Mouse (Mus musculus) midbrain, embryonic 10.5 days (tissue): ENCODE results near the gene Pax5. TPM values are rescaled to one million over a fixed set of nuclear protein-coding genes. Genes with fewer than 3 reads are reported as not detected.

Experiments
- DNase-seq: peaks from one replicate; pipeline ENCODE4 v3.0.0-alpha.2; 2017; ENCODE audit warnings: low spot score
- H3K27ac ChIP-seq: fragments of 300-500 bp; sonication (generic); replicated peaks from 2 replicates; pipeline ENCODE4 v1.5.1; 2016; ENCODE audit warnings: mild to moderate bottlenecking
- H3K27me3 ChIP-seq: fragments of 300-500 bp; sonication (generic); 2 replicates; pipeline ENCODE4 v1.6.1; 2016; ENCODE audit warnings: low read depth, mild to moderate bottlenecking; ENCODE audit not compliant: poor library complexity, severe bottlenecking
- H3K36me3 ChIP-seq: fragments of 300-500 bp; sonication (generic); 2 replicates; pipeline ENCODE4 v1.6.1; 2016; ENCODE audit warnings: mild to moderate bottlenecking, moderate library complexity
- H3K4me1 ChIP-seq: fragments of 300-500 bp; sonication (generic); 2 replicates; pipeline ENCODE4 v1.6.1; 2016
- H3K4me3 ChIP-seq: fragments of 300-500 bp; sonication (generic); 2 replicates; pipeline ENCODE4 v1.5.1; 2016; ENCODE audit warnings: mild to moderate bottlenecking, moderate library complexity
- H3K9me3 ChIP-seq: fragments of 300-500 bp; sonication (generic); replicated peaks from 2 replicates; pipeline ENCODE4 v1.6.1; 2016; ENCODE audit warnings: mild to moderate bottlenecking
- WGBS: fragments of 180-500 bp; shearing (Covaris S2); methylation state at CpG from one replicate; pipeline ENCODE4 v1.1.7; 2016; 5-methylcytosine and 5-hydroxymethylcytosine counted together
- polyA plus RNA-seq: library from polyadenylated mRNA; unstranded; fragments of >200 nt; fragmentation: Nextera tagmentation; extraction: Ambion mirVana; gene quantifications from 2 replicates; pipeline ENCODE4 v1.2.1, GENCODE M21; 2016

The Pax5 gene
- polyA plus RNA-seq, 1 experiment from 2014 or later, result 6.3 TPM

DNA sequence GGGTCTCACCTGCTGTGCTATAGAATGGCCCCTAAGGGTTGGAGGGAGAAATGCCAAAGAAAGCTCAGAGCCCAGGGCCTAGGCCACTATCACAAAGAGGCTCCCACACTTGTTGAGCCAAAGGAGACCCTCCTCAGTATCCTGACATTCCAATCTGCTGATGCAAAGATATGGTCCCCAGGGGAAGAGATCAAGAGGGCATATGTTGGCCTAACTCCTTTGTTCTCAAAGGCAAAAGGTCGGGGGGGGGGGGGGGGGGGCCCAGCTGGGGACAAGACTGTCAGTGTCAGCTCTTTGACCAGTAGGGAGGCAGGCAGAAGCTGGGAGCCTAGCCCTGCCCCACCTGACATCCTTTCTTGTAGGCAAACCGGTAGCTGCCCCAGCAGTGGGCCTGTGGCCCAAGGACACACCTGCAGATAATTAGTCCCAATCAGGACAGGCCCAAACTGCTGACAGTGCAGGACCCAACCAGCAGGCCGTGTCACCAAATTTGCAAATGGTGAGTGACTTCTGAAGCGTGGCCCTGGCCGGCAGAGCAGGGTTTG lies 108.0 kb downstream of the Pax5 start:
- Histone ChIP-seq H3K9me3 (no peaks in the 10 kb centered on the region), H3K4me3 (no peak overlapping the region), H3K27me3 (no peaks in the 10 kb centered on the region), H3K4me1 (peaks cover 33% of the 10 kb centered on the region), H3K27ac (peak overlapping the region; percentile 38; the same call in 1 of the 2 replicates), H3K36me3 (peaks cover 17% of the 10 kb centered on the region)
- peak; percentile 55 for DNase-seq
- 10% methylated on average over 4 of the region's 5 CpGs for WGBS

DNA sequence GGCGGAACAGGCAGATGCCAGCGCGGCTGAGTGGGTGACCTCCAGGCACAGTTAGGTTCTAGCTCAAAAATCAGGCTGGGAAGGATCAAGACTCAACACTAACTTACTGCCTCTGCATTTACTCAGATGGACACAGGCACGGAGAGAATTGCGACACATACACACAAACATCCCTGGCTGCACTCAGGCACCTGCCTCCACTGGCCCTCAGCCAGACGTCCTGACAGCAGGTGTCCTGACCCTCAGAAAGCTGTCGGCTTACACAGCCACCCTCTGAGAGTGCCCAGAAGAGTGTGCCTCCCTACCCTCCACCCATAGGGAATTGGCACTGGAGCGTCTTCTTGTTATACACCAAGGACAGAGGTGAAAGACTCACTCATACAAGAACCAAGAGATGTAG lies 108.9 kb downstream of the Pax5 start:
- H3K27ac ChIP-seq, result peak overlapping the region; percentile 34
- 72% methylated on average over 8 of the region's 8 CpGs for WGBS

DNA sequence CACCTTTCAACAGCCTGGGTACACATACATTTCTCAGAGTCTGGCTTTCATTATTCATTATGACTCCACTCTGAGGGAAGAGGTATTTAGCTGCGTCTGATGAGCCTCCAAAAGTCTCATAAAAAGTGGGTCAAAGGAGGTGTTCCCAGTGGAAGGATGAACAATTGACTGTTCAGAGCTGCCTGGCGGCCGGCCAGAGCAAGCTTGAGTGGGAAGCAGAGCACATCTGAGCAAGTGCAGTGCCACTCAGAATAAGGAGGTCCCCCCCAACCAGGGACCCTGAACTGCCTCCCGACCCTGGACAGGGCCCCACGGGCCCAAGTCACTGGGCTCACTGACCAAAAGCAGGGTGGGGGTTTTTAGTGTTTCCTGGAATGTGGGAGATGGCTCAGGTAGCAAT lies 109.4 kb downstream of the Pax5 start:
- 73% methylated on average over 5 of the region's 5 CpGs for WGBS
- Histone ChIP-seq H3K27ac (peak overlapping the region; percentile 34), H3K4me1 (peaks cover 33% of the 10 kb centered on the region), H3K36me3 (peaks cover 26% of the 10 kb centered on the region), H3K4me3 (no peak overlapping the region), H3K9me3 (no peaks in the 10 kb centered on the region), H3K27me3 (no peaks in the 10 kb centered on the region)
- DNase-seq, result no peak

More for the DNA sequence above, 108.9 kb downstream of the Pax5 start:
- no peak overlapping the region for H3K4me3 ChIP-seq
- no peak for DNase-seq
- peaks cover 21% of the 10 kb centered on the region for H3K36me3 ChIP-seq
- H3K4me1 ChIP-seq, result peaks cover 33% of the 10 kb centered on the region
- no peaks in the 10 kb centered on the region for H3K27me3 ChIP-seq
- H3K9me3 ChIP-seq, result no peaks in the 10 kb centered on the region

DNA sequence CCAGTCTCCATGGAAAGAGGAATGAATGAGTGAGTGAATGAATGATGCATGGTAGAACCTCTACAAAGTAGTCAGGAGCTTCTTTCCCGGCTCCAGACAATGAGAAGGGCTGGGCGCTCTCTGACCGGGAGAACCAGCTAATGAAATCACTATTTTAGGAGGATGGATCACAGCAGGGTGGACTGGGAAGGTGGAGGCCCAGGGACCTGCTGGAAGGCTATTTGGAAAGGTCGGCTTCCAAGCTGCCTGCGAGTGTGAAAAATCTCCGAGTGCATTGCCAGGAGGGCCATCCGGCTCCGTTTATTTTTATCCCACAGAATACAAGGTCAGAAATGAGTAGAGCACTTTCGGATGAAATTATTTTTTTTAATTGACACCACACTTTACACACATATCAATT lies 112.3 kb downstream of the Pax5 start:
- no peak overlapping the region for H3K4me3 ChIP-seq
- H3K36me3 ChIP-seq, result peaks cover 25% of the 10 kb centered on the region
- peaks cover 35% of the 10 kb centered on the region for H3K4me1 ChIP-seq
- H3K9me3 ChIP-seq, result no peaks in the 10 kb centered on the region
- H3K27ac ChIP-seq, result no peak overlapping the region
- DNase-seq, result no peak
- H3K27me3 ChIP-seq, result no peaks in the 10 kb centered on the region
- 85% methylated on average over 9 of the region's 9 CpGs for WGBS

DNA sequence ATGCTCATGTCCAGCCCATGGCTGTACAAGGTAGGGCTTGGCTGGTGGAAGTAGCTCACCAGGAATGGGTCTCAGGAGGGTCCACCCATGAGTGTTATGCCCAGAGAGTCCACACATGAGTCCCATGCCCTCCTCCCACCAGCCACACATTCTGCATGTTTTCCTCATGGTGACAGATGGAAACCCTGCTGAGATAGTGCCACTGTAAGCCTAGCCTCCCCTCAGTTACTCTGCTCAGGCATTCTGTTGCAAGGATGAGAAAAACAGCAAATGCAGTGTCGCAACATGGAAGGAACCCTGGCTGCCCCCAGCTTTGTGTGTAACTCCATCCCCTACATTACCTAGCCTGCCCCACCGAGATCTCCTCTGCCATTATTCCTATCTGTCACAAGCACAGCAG lies 117.2 kb downstream of the Pax5 start:
- 87% methylated on average over 2 of the region's 2 CpGs for WGBS
- Histone ChIP-seq H3K4me1 (peaks cover 5% of the 10 kb centered on the region; the same call in 1 of the 2 replicates), H3K36me3 (peaks cover 20% of the 10 kb centered on the region), H3K4me3 (no peak overlapping the region), H3K27ac (no peak overlapping the region), H3K9me3 (no peaks in the 10 kb centered on the region), H3K27me3 (no peaks in the 10 kb centered on the region)
- DNase-seq, result no peak

DNA sequence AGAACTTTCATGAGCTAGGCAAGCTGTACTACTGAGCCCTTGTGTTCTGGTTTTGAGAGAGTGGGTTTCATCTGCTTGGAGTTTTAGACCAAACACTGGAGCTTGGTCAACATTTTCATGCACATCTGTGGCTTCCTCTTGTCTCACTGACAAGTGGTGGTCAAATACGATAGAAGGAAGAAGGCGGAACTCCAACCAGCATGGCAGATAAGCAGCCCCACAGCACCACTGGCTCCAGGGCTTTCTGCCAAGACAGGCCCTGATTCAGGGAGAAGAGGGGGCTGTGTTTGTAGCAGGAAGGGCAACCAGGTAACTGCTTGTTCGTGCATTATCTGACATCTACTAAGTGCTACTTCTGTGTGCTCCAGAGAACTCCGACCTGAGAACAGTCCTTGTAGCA lies 127.6 kb downstream of the Pax5 start:
- Histone ChIP-seq H3K4me1 (no peaks in the 10 kb centered on the region), H3K27me3 (no peaks in the 10 kb centered on the region), H3K4me3 (no peak overlapping the region), H3K36me3 (0 out of 2 replicates have a peak, but pooled peaks cover 1% of the 10 kb centered on the region), H3K27ac (no peak overlapping the region), H3K9me3 (no peaks in the 10 kb centered on the region)
- no peak for DNase-seq
- 92% methylated on average over 4 of the region's 4 CpGs for WGBS

DNA sequence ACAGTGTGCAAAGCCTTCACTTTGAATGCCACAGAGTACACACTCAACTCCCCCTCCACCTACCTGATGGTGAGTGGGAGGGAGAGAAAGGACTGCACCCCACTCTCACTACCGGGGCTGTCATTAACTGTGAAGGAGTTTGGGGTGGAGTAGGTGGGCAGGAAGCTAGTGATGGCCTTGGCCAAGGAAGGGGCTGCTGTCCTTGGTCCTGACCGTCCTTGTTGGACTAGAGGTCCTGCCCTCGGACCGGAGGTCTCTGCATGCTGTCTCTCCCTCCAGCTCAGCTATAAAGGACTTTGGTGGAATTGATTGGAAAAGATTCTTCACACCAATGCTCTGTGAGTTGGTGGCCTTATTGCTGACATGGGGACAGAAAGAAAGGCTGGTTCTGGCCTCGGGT lies 131.7 kb downstream of the Pax5 start:
- no peak overlapping the region for H3K4me3 ChIP-seq
- 0 out of 2 replicates have a peak, but pooled peaks cover 3% of the 10 kb centered on the region for H3K4me1 ChIP-seq
- no peaks in the 10 kb centered on the region for H3K9me3 ChIP-seq
- peak; percentile 55 for DNase-seq
- H3K27me3 ChIP-seq, result peaks cover 10% of the 10 kb centered on the region; the same call in 1 of the 2 replicates
- H3K27ac ChIP-seq, result no peak overlapping the region
- H3K36me3 ChIP-seq, result 0 out of 2 replicates have a peak, but pooled peaks cover 3% of the 10 kb centered on the region
- 64% methylated on average over 5 of the region's 5 CpGs for WGBS

DNA sequence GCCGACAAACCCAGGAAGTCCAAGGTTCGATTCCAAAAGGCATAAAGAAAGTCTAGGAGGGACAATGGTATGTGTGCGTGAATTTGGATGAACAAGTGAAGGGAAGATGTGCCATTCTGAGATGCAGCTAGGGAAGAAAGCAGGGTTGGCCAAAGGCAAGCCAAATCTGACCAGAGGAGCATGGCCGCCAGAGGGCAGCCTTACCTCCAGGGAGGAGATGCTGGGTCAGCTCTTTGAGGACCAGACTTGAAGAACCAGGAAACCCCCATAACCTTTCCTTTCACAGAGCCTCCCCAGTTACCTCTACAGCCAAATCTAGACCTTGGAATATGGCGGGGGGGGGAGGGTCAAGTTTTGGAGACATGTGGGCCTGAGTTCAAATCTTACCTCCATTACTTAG lies 133.0 kb downstream of the Pax5 start:
- Histone ChIP-seq H3K36me3 (0 out of 2 replicates have a peak, but pooled peaks cover 3% of the 10 kb centered on the region), H3K9me3 (no peaks in the 10 kb centered on the region), H3K4me1 (0 out of 2 replicates have a peak, but pooled peaks cover 3% of the 10 kb centered on the region), H3K27ac (no peak overlapping the region), H3K27me3 (peaks cover 10% of the 10 kb centered on the region; the same call in 1 of the 2 replicates), H3K4me3 (no peak overlapping the region)
- peak; percentile 60 for DNase-seq
- WGBS, result 57% methylated on average over 5 of the region's 5 CpGs

DNA sequence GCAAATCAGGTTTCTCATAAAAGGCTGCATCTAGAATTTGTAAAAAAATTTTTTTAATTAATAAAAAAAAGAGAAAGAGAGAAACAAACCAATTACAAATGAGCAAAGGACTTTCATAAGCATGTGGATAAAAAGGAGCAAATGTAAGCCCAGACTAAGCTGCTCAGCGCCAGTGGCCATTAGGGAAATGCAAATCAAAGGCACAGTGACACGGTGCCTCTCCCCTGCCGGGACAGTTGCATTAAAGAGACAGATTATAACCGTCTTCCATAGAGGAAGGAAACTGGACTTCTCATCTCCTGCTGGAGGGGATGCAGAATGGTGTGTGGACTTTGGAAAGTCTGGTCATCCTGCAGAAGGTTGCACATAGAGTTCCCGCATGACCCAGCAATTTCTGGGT lies 133.5 kb downstream of the Pax5 start:
- no peak for DNase-seq
- 42% methylated on average over 5 of the region's 5 CpGs for WGBS
- Histone ChIP-seq H3K4me3 (no peak overlapping the region), H3K4me1 (0 out of 2 replicates have a peak, but pooled peaks cover 3% of the 10 kb centered on the region), H3K9me3 (no peaks in the 10 kb centered on the region), H3K27ac (no peak overlapping the region), H3K36me3 (0 out of 2 replicates have a peak, but pooled peaks cover 3% of the 10 kb centered on the region), H3K27me3 (peaks cover 10% of the 10 kb centered on the region; the same call in 1 of the 2 replicates)

DNA sequence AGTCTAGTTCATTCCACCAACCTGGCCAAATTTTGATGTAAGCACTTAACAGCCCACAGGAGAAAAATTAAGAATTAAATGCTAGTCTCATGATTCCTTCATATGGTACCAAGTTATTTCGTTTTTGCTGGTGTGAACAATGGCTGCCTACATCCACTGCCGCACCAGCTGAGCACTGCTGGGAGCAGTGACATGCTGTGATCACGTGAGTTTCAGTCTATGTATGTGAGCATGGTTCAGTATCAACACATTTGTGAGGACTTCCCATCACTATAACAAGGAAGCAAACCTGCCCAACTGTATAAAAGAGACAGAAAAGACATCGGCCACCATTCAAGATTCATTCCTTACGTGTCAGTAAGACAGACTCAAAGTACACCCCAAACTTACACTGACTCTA lies 137.3 kb downstream of the Pax5 start:
- peaks cover 10% of the 10 kb centered on the region; the same call in 1 of the 2 replicates for H3K27me3 ChIP-seq
- DNase-seq, result no peak
- 89% methylated on average over 5 of the region's 5 CpGs for WGBS

DNA sequence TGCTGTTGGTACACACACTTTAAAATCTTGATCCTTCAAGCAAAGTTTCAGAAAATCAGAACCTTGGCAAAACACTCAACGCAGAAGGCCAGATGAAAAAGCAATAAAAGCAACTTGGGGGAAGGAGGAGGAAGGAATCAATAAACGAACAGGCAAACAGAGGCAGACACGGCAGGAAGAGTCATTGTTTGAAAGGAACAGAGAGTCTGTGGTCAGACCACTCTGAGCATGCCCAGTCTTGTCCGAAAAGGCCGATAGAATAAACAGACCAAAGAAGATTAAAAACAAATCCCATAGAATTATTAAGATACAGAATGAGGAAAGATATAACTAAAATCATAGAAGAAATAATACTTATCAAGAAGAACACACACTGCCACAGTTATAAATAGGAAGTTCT lies 137.9 kb downstream of the Pax5 start:
- Histone ChIP-seq H3K4me3 (no peak overlapping the region), H3K27ac (no peak overlapping the region), H3K27me3 (peaks cover 10% of the 10 kb centered on the region; the same call in 1 of the 2 replicates), H3K4me1 (0 out of 2 replicates have a peak, but pooled peaks cover 3% of the 10 kb centered on the region), H3K36me3 (peaks cover 25% of the 10 kb centered on the region), H3K9me3 (no peaks in the 10 kb centered on the region)
- DNase-seq, result no peak
- WGBS, result 77% methylated on average over 5 of the region's 5 CpGs

More for the DNA sequence above, 137.3 kb downstream of the Pax5 start:
- Histone ChIP-seq H3K9me3 (no peaks in the 10 kb centered on the region), H3K4me3 (no peak overlapping the region), H3K27ac (no peak overlapping the region), H3K36me3 (peaks cover 21% of the 10 kb centered on the region), H3K4me1 (0 out of 2 replicates have a peak, but pooled peaks cover 3% of the 10 kb centered on the region)

DNA sequence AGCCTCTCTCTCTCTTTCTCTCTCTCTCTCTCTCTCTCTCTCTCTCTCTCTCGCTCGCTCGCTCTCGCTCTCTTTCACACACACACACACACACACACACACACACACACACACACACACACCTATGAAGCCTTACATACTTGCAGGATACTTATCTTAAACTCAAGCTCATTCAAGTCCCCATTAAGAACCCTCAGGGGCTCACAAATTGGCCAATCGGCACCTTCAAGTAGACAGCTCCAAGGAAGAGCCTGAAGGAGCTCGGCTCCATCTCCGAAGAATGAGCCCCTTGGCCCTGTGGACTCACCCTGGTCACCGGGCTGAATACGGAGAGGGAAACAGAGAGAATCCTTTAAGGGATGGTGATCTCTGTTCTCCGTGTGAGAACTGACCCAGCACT lies 141.1 kb downstream of the Pax5 start:
- Histone ChIP-seq H3K4me1 (peaks cover 4% of the 10 kb centered on the region), H3K36me3 (peaks cover 23% of the 10 kb centered on the region), H3K9me3 (no peaks in the 10 kb centered on the region), H3K4me3 (no peak overlapping the region), H3K27ac (no peak overlapping the region), H3K27me3 (peaks cover 22% of the 10 kb centered on the region)
- DNase-seq, result no peak
- 92% methylated on average over 10 of the region's 10 CpGs for WGBS

DNA sequence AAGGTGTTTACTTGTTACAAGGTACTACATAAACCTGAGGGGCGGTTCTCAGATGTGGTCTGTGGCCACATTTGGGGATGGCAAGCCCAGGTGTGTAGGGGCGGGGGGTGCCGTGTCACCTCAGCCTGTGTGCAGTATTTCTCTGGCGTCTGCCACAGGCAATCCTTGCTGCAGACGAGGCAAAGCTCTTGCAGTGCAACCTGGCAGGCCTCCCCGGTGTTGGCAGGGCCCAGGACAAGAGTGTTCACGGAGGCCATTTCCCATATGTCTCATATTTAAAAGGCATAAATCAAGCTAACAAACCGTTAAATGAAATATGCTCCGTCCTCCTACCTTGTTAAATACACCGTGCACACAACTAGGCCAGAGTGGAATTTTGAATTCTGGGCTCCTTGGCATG lies 141.6 kb downstream of the Pax5 start:
- Histone ChIP-seq H3K9me3 (no peaks in the 10 kb centered on the region), H3K36me3 (peaks cover 23% of the 10 kb centered on the region), H3K27ac (no peak overlapping the region), H3K27me3 (peaks cover 27% of the 10 kb centered on the region), H3K4me3 (no peak overlapping the region), H3K4me1 (peaks cover 4% of the 10 kb centered on the region)
- no peak for DNase-seq
- WGBS, result 93% methylated on average over 10 of the region's 10 CpGs
